ENCODE assay signal across 13 mouse cellular contexts in the genomic region with DNA sequence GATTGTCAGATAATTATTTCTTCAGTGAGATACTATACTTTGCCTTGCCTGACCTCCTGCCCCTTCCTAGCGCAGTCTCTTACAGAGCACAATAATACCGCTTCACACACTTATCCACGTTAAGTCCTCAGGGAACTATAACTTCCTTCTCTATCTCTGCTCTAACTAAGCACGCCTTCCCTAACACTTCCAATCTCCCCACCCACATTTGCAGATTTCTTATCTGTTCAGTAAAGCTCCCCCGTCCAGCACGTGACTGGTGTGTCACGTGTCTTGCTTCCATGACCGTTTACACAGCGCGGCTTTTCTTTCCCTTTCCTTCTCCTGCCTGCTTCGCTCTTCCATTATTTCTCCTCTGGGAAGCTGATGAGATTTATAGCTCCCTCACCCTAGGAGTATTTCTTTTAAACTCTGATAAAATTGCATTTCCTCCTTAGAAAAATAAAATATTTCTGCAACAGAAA. TPM values are rescaled to one million over a fixed set of nuclear protein-coding genes. Genes with fewer than 3 reads are reported as not detected.
DNase-seq lines count a peak whose midpoint lies in the region; ATAC-seq and TF ChIP-seq lines count a peak whose summit lies in the region.
"Had no signal": no experiment of that assay in that cellular context is flagged by ENCODE, and none has a peak within 500 bp of the region (broad histone marks: within the 10 kb centered on the region; RNA-seq: fewer than 3 reads in every experiment).

No protein-coding gene starts in this region.

- intact Hi-C loops in left cerebral cortex, postnatal 25 days (cut with DNase I): no loop called here

- H3K9me3 ChIP-seq in kidney, embryonic 16.5 days (ENCODE audit: low read length): no peaks in the 10 kb centered on the region
- H3K9me3 ChIP-seq in stomach, postnatal 0 days (ENCODE audit: control insufficient read depth, low read length): no peaks in the 10 kb centered on the region
- H3K9me3 ChIP-seq: hindbrain, embryonic 15.5 days; neural tube, embryonic 12.5 days had no signal

- 0 out of 2 replicates have a peak overlapping the region, but pooled peaks have one; percentile 9 for H3K9ac ChIP-seq in kidney, embryonic 16.5 days (replicated peaks; ENCODE audit: low read length)
- H3K9ac ChIP-seq in stomach, postnatal 0 days (ENCODE audit: low read length): no peak overlapping the region
- H3K9ac ChIP-seq: hindbrain, embryonic 15.5 days; neural tube, embryonic 12.5 days had no signal

- TF ChIP-seq CTCF in testis, adult 2 months (IDR thresholded peaks at IDR 0.05; ENCODE audit: control insufficient read depth, insufficient read depth, insufficient replicate concordance, low read depth, low read length): no peak
- TF ChIP-seq CTCF in stomach, postnatal 0 days (IDR thresholded peaks at IDR 0.05; ENCODE audit: low read depth): no peak

- no peaks in the 10 kb centered on the region; the same call in 1 of the 2 replicates for H3K4me1 ChIP-seq in testis, adult 2 months (ENCODE audit: control insufficient read depth, insufficient read depth, low read length)
- no peaks in the 10 kb centered on the region for H3K4me1 ChIP-seq in kidney, embryonic 16.5 days (ENCODE audit: insufficient read depth, low read length)
- no peaks in the 10 kb centered on the region for H3K4me1 ChIP-seq in stomach, postnatal 0 days (replicated peaks; ENCODE audit: control insufficient read depth, insufficient read depth)
- H3K4me1 ChIP-seq: hindbrain, embryonic 15.5 days; neural tube, embryonic 12.5 days had no signal

- peak; percentile 85 for ATAC-seq in kidney, embryonic 16.5 days (ENCODE audit: low FRiP score, low TSS enrichment)
- peak; percentile 69 for ATAC-seq in stomach, postnatal 0 days (ENCODE audit: low FRiP score, low TSS enrichment)

- peak; percentile 20; the same call in 1 of the 2 replicates for TF ChIP-seq POLR2A in testis, adult 2 months (IDR thresholded peaks at IDR 0.05; ENCODE audit: control insufficient read depth, low read depth, low read length)

- peak overlapping the region; percentile 69; the same call in 1 of the 2 replicates for H3K4me3 ChIP-seq in testis, adult 2 months (ENCODE audit: control insufficient read depth, low read depth, low read length)
- H3K4me3 ChIP-seq in kidney, embryonic 16.5 days (ENCODE audit: low read length): peak overlapping the region; percentile 32
- no peak overlapping the region for H3K4me3 ChIP-seq in stomach, postnatal 0 days (ENCODE audit: low read depth, low read length)
- H3K4me3 ChIP-seq: hindbrain, embryonic 15.5 days; neural tube, embryonic 12.5 days had no signal

- 30% methylated on average over 11 of the region's 11 CpGs for WGBS in kidney, embryonic 16.5 days
- 45% methylated on average over 11 of the region's 11 CpGs for WGBS in stomach, postnatal 0 days

- no peaks in the 10 kb centered on the region for H3K27me3 ChIP-seq in testis, adult 2 months (ENCODE audit: control insufficient read depth, insufficient read depth, low read length)
- H3K27me3 ChIP-seq in kidney, embryonic 16.5 days (ENCODE audit: insufficient read depth, low read length): no peaks in the 10 kb centered on the region
- H3K27me3 ChIP-seq in stomach, postnatal 0 days (ENCODE audit: control insufficient read depth, insufficient read depth, low read length): no peaks in the 10 kb centered on the region
- H3K27me3 ChIP-seq: hindbrain, embryonic 15.5 days; neural tube, embryonic 12.5 days had no signal

- no peaks in the 10 kb centered on the region for H3K36me3 ChIP-seq in testis, adult 2 months (ENCODE audit: control insufficient read depth, insufficient read depth, low read length)
- H3K36me3 ChIP-seq in kidney, embryonic 16.5 days (ENCODE audit: insufficient read depth, low read length): no peaks in the 10 kb centered on the region
- H3K36me3 ChIP-seq in stomach, postnatal 0 days (ENCODE audit: control insufficient read depth, insufficient read depth, low read length): no peaks in the 10 kb centered on the region
- H3K36me3 ChIP-seq: hindbrain, embryonic 15.5 days; neural tube, embryonic 12.5 days had no signal

- no peak for TF ChIP-seq EP300 in stomach, postnatal 0 days (optimal IDR thresholded peaks at IDR 0.05)

- H3K27ac ChIP-seq in testis, adult 2 months (ENCODE audit: control insufficient read depth, insufficient read depth, low read depth, low read length): no peak overlapping the region
- H3K27ac ChIP-seq in kidney, embryonic 16.5 days (ENCODE audit: low read length): no peak overlapping the region
- no peak overlapping the region for H3K27ac ChIP-seq in stomach, postnatal 0 days (replicated peaks)
- H3K27ac ChIP-seq: hindbrain, embryonic 15.5 days; macrophage; neural tube, embryonic 12.5 days had no signal

- H3K4me2 ChIP-seq in kidney, embryonic 16.5 days (replicated peaks; ENCODE audit: low read depth, low read length): peak overlapping the region; percentile 49
- H3K4me2 ChIP-seq in stomach, postnatal 0 days (replicated peaks; ENCODE audit: low read depth): no peak overlapping the region; the same call in 1 of the 2 replicates
- H3K4me2 ChIP-seq: hindbrain, embryonic 15.5 days; neural tube, embryonic 12.5 days had no signal

- peak; percentile 32 for DNase-seq in adrenal gland, postnatal 10 days
- no peak for DNase-seq in adrenal gland, postnatal 4 days (ENCODE audit: low spot score in 2 of 2)
- DNase-seq in testis, postnatal 14 days (ENCODE audit: low spot score): no peak
- DNase-seq in stomach, postnatal 0 days (ENCODE audit: low spot score): peak; percentile 29
- no peak for DNase-seq in left cerebral cortex, postnatal 25 days (ENCODE audit: low spot score in 2 of 2)
- no peak for DNase-seq in natural killer cell, adult 2 months (ENCODE audit: low spot score in 2 of 2)
- DNase-seq: gastrocnemius, postnatal 14 days had no signal

RNA-seq across cellular contexts. Expression of a gene that starts 53.9 kb away (rescaled TPM):
- 1 to 10 TPM; 6.4 to 6.6 TPM for total RNA-seq in adrenal gland, postnatal 10 days (2021)
- total RNA-seq in adrenal gland, postnatal 4 days (2021): 10 to 100 TPM; 13.3 to 13.8 TPM
- polyA plus RNA-seq in testis, adult 2 months (2012; rRNA removed): 13.4 and 18.0 TPM in 2 replicates
- 0.11 and 0.18 TPM in 2 replicates for polyA plus RNA-seq in kidney, embryonic 16.5 days (2015; fragmentation: Nextera tagmentation; extraction: Ambion mirVana)
- 0.04 and 0.06 TPM in 2 replicates for polyA plus RNA-seq in stomach, postnatal 0 days (2015; fragmentation: Nextera tagmentation; extraction: Ambion mirVana)
- total RNA-seq in left cerebral cortex, postnatal 25 days (2021): 1 to 10 TPM in 1 of 2 experiments, under 1 TPM in 1; 0.64 to 1.1 TPM
- polyA plus RNA-seq: limb, embryonic 11.5 days; macrophage had no signal

Comparison
In these comparisons a context has a peak if more than half of its experiments do, and no peak if none do; other contexts are left out.
1. DNase-seq: peak in adrenal gland, postnatal 10 days (single experiment) and stomach, postnatal 0 days (single experiment); none in adrenal gland, postnatal 4 days (0 of 2), testis, postnatal 14 days (single experiment), left cerebral cortex, postnatal 25 days (0 of 2) and natural killer cell, adult 2 months (0 of 2).